Mouse (Mus musculus): ENCODE measurements at regions not wholly inside any gene's neighbourhood (a gene's known extent, or its start where the extent isn't known, plus 50 kb on each side); places are given as distances from the start of the nearest gene placed in this dataset.
A peak's percentile ranks its signal among the peaks of the same experiment; 100 is the strongest.
"Not testable (repeated sequence)": the region's sequence is repeated elsewhere in the genome, so short reads cannot be mapped to it uniquely, and the experiment has no call there.

DNA sequence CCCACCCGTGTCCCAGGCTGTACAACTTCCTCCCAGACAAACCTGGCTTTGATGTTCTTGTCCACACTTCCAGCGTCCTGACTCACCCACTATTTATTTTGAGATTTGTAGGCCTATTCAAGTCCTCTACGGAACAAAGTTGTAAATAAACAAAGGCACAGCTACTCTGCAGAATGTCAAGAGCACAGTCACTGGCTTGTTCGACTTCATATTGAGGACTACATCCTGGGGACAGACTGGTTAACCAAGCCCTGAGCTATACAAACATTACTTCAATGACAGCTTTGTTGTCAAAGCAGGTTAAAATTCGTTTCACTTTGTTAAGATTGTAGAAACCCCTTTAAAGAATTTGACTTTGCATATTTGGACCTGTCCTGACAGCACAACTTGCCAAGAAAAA is 190.3 kb upstream of the Ctso start:
- no peak for DNase-seq (ENCODE audit: low read depth)

DNA sequence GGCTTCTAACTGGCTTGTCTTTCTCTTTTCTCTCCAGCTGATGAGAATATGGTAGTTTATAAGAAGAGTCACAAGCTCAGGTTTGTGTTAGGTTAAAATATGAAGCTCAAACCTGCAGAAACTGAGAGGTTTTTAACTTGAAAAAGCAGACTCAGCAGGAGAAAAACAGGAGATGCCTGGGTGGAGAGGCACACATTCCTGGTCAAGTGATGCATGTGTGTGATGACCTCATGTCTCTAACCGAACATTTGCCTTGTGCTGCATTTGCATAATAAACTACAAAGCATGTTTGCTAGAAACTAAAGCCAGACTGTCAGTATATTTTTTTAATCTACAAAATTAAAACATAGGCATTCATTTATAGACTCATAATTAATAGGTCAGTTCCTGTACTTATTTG is 182.2 kb upstream of the Ctso start:
- DNase-seq (ENCODE audit: low read depth), result no peak

DNA sequence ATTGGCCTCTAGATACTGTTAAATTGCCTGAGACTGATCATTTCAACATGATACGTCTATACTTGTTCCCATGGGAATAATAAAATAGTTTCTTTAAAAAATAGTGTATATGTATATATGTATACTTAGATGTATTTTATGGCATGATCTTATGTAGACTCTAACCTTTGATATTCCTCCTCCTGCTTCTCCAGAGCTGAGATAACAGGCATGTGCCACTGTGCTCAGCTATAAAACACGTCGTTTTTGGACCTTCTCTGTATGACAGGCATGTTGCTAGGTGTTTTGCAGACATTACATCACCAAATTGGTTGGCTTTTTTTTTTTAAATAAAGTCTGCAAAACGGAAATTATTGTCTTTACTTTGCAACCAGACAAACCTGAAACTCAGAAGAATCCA is 179.4 kb upstream of the Ctso start:
- no peak for DNase-seq (ENCODE audit: low read depth)

DNA sequence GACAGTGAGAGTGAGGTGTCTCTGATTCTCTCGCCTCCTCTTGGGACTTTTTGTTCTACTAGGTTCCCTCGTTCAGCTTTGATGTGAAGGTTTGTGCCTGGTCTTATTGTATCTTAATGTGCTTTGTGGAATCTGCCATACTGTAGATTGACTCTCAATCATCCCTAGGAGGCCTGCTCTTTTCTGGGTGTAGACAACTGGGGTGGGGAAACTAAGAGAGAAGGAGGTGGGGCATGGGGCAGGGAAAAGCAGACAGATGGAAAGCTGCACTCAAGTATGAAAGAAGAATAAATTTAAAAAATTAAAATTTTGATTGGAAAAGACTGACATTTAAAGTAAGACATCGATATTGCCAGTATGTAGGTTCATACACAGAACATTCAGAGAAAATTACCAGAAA is 172.0 kb upstream of the Ctso start:
- no peak for DNase-seq (ENCODE audit: low read depth)

DNA sequence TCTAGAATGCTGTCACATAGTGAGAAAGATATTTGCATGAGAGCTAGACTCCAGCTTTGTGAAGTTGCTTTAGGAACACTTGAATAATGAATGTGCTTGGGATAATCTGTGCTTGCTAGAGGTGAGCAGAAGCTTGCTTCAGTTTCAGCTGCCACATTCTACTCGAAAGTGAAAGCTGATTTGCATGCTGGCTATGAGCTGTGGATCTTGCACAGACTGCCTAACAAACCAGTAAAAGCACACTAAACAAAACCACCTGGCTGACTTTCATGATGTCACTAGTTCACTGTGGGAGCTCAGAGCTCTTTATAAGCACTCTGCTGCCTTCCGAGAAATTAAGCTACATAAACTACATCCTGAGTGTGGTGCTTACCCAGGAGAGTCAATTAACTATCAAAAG is 171.5 kb upstream of the Ctso start:
- peak; percentile 8 for DNase-seq (ENCODE audit: low read depth)

DNA sequence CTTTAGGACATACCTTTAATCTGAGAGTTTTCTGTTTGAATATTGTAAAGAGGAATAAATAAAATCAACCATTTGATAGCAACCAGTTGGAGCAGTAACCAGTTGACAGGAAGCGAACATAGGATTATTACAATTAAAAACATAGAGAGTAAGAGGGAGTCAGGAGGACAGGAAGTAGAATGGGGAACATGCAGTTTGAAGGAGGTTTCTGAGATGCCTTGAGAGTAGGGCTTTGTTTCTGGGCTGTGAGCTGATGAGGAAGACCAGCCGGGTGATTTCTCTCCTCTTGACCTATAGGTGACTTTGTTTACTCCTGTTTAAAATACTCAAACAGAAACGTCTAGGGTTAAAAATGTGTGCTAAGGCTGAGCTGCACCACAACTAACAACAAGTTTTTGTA is 160.6 kb upstream of the Ctso start:
- no peak for DNase-seq (ENCODE audit: low read depth)

DNA sequence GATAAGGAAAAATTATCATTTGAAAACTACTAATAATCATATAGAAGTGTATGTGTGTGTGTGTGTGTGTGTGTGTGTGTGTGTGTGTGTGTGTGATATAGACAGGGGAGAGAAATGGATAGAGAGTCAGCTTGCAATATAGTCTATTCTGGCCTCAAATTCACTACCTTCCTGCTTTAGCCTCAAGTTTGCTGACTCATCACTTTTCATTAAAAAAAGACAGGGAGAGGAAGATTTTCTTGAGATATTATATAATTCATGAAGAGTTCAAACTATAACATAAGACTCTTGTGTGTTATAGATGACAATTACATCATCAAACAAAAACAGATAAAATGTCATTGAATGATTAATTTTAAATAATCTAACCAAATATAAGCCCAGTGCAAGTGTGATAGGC is 159.4 kb upstream of the Ctso start:
- DNase-seq (ENCODE audit: low read depth), result no peak

DNA sequence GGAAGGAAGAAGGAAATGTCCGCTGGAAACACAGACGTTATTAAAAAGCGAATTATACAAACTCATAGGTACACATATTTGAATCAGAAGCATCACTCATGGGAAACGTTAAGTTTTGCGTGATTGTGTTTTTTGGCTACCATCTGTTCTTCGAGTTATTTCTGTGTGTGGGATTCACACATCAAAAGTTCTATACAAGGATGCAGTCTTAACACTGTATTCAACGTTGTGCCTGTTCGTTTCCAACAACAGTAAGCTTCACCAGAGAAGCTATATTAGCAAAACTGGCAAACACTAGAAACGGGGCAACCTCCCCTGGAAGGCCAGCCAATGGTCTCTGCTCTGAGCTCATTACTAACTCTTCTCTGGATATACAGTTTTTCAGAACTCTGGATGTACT is 150.3 kb upstream of the Ctso start:
- DNase-seq (ENCODE audit: low read depth), result no peak

DNA sequence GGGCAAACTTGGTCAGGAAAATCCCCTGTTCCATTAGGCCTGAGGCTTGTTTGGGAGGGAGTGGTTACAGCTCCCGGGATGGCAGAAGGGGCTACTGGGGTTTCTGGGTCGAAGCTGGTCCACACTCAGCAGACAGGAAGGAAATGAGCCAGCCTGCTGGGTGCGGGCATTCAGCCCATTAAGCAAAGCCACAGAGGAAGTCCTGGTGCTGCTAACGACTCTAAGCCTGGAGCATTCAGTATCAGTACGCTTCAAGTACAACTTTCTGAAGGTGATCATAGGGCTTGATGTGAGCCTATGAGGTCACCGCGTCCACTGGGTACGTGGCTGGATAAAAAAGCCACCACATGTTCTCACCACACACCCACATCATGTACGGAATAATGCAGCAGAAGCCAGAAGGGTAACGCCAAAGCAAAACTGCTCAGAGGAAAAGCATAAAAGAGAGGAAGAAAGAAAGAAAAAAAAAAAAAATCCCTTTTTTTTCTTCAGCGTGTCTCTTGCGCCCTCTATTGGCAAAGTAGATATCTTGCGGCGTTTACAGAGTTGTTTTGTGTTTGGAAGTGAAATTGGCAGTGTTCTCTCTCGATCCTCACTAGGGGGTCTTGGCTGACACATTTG is 149.4 kb upstream of the Ctso start:
- DNase-seq (ENCODE audit: low read depth), result peak; percentile 67

DNA sequence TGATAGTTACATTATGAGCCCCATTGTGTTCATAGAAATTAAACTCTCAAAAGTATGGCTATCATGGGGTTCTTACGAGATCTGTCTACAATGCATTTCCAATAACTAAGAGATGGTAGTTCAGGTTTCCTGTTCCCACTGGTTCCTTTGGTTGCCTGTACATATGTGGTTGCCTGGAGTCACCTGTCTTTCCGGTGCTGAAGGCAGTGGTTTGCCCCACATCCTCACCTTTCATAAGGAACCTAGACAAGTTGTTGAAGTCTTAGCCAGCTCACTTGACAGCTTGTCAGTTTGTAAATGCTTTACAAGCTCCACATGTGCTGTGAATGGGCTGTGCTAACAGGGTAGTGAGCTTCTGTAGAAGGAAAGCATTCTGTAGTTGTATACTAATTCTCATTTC is 143.5 kb upstream of the Ctso start:
- DNase-seq (ENCODE audit: low read depth), result peak; percentile 58

DNA sequence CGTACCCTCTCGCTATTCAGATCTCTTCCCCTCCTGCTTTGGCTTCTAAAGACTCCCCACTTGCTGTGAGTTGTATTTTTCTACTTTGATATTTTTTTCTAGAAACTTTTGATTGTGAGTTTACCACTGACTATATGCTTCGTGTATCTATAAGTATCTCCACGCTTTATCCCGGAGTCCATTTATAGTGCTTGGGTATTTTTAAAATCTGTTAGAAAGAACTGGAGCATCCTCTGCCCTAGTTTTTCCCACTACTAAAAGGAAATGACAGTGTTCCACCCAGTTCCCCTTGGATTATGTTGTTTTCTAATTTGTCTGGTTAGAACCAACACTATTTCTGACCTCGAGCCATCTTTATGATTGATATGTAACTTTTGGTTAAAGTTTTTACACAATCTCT is 142.7 kb upstream of the Ctso start:
- no peak for DNase-seq (ENCODE audit: low read depth)

DNA sequence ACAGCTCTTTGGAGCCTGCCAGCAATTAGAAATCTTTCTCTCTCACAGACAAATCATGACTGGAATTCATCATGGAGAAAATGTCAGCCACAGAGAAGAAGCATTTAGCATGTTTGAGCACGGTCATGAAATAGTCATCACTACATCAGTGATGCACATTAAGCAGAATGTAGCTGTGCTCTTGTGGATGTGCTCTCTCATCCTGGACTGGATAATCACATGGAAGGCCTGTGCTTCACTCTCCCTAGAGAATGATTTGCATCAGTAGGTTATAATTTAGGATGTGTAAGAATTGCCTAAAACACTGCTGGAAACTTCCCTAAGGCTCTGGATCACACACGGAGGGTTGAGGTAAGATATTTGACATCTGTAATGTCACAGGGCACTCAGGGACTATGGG is 130.3 kb upstream of the Ctso start:
- no peak for DNase-seq (ENCODE audit: low read depth)

DNA sequence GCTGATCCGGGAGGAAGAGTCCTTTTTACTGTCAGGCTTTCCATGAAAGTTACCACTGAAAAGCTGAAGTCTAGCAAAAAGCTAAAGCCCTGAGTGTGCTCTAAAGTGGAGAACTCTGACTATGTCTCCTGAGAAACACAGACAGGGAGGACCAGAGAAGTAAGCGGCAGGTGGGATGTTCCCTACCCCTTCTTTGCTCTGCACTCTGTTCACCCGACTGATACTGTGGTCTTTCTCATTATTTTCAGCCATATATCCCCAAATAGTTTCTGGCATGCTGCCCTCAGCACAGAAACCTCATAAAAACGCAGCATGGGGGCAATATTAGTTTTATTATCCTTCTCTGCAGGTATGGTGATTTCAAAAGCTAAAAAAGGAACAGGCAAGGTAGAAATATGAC is 126.7 kb upstream of the Ctso start:
- DNase-seq (ENCODE audit: low read depth), result no peak

DNA sequence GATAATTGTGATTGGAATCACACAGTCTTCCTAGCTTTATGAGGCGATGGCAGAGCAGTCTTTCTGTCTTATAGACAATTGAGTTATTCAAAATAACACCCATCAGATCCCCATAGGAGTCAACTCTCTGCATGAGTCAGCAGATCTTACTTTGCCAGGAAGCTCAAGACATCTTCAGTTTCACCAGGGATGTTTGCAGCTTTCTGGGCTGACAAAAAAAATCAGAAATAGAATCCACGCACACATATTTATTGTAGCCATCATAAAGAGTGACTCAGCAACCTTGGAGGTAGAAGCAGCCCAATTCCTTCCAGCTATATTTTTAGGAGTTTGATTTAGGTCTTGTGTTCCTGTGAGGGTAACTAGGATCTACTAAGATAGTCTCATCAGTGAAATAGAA is 122.8 kb upstream of the Ctso start:
- DNase-seq (ENCODE audit: low read depth), result no peak

DNA sequence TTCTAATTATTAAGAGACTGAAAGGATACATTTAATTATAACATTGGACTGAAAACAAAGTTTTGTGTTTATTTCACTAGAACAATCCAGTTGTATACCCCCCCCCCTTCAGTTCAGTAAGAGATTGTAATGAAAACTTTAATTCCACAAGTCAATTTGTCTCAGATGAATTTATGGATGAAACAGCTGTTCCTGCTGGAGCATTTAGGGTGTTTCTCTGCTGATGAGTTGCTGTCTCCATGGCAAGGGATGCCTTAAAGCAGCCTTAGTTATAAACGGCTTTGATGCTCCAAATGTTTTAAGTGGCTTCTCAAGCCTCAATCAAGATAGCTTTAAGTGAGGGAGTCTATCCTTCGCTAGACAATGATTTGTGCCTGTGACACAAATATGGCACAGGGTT is 112.1 kb upstream of the Ctso start:
- no peak for DNase-seq (ENCODE audit: low read depth)

DNA sequence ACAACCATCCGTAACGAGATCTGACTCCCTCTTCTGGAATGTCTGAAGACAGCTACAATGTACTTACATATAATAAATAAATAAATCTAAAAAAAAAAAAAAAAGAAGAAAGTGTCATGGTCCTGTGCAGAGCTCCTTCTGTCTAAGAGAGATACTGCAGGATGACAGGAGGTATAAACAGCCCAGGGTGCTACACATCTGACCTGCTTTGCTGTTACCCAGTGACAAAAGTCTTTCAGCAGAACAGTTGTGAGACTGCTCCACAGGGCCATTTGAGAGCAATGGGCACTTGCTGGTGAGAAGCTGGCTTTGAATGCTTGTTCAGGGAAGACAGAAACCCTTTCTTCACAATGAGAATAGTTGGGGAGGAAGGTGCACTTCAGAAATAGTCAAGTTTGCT is 102.9 kb upstream of the Ctso start:
- no peak for DNase-seq (ENCODE audit: low read depth)

DNA sequence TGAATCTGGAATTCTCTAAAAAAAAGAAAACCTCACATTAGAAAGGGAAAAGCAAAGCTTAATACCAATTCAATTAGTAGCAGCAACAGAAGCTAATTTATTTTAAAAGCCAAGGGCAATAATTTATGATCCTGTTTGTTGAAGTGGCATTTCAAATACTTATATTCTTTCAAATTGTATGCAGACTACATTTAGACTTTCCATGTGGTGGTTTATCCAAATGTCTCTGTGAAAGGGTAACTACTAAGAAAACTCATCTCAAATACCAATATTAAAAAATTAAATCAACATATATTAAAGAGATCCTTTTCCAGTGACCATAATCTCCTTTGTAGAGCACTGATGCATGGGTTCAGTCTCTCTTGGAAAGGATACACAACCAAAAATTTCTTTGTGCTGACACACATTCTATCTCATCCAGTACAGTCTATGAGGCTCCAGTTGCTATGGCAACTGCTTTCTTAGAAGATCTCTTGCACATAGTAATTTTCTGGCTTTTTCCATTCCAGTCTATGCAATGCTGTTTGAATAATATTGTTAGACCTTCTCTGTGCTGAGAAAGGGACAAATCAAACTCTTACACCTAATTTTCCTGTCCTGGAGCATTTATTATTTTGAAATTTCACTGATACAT is 102.3 kb upstream of the Ctso start:
- no peak for DNase-seq (ENCODE audit: low read depth)

DNA sequence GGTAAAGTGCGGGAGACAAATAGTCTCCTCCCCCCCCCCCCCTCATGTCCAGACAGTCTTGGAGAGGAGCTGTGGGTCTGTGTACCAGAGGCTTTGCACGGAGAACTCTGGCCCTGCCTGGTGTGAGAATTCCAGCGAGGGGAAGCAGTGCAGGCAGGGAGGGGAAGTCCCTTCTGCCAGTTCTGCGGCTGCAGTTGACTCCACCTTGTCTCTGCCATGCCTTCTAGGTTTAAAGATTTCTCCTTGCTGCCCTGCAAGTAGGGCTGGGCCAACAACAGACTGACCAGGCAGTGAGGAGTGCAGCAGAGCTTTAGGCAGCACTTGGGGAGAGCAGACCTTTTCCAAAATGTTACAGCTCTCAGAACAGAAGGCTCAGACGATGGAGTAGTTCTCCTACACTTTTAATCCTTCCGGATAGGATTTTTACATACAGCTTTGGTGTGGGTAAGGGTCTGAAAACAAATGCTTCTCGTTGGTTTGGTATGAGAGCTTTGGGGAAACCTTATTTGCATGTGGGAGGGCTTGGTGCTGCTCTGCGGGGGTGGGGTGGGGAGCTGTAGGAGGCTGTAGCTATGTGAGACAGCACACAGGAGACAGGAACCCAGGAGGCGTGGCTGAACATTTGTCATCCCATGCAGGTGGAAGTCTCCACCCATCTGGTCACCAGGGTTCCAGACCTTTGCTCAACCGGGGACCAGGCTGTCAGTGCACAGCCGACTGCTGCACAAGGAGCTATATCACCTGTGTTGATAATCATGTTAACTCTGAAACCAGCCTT is 96.8 kb upstream of the Ctso start:
- DNase-seq (ENCODE audit: low read depth), result no peak

DNA sequence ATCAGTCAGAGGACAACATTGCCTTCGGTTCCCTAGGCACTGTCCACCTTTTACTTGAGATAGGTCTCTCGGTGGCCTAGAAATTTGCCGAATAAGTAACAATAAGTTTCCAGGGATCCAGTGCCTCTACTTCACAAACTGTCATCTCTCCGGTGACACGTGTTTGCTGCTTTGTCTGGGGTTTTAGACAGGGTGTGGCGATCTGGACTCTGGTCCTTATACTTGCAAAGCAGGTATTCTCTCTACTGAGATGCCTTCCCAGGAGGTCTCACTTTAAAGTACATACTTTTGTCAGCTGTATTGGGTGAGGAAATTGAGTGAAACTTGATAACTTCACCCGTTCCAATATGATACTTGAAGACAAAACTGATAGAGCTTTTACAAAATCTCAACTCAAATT is 95.9 kb upstream of the Ctso start:
- DNase-seq (ENCODE audit: low read depth), result no peak

DNA sequence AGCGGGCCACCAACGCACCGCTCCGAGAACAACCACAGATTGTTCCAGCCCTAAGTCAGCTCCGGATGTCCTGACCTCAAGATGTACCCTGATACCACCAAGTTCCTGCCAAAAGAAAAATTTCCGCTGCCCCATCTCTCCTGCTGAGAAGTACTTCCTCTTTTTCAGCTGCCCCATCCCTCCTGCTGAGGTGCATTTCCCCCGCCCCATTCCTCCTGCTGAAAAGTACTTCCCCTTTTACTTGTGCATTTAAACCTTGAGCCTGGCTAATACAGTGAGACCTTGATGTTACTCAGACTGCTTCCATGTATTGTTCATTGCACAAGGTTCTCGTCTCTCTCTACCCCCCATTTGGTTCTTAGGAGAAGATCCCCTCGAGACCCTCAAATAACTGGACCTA is 94.3 kb upstream of the Ctso start:
- DNase-seq (ENCODE audit: low read depth), result not testable (repeated sequence)

DNA sequence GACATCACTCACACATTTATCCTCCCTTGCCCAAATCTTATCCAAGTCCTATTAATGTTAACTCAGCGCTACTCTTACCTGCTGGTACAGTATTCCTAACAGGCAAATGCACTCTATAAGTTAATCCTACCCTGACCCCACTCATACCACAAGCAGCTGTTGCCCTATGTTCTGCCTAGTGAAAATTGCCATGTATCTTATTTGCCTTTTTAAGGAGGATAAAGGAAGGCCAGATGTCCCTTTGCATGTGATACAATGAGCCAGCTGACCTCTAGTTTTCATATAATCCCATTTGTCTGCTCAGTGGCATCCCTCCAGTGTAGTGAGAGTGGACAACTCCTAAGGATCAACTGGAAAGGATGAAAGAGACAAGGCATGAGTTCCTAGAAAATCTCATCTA is 67.9 kb upstream of the Ctso start:
- DNase-seq (ENCODE audit: low read depth), result no peak
